Mouse (Mus musculus) layer of hippocampus, adult 9-10 months (tissue): ENCODE data around the gene Itsn1.

Experiments used
- DNase-seq: peaks from one replicate; pipeline ENCODE4 v3.0.0; 2022; ENCODE audit warnings: low spot score

The Itsn1 gene

DNA sequence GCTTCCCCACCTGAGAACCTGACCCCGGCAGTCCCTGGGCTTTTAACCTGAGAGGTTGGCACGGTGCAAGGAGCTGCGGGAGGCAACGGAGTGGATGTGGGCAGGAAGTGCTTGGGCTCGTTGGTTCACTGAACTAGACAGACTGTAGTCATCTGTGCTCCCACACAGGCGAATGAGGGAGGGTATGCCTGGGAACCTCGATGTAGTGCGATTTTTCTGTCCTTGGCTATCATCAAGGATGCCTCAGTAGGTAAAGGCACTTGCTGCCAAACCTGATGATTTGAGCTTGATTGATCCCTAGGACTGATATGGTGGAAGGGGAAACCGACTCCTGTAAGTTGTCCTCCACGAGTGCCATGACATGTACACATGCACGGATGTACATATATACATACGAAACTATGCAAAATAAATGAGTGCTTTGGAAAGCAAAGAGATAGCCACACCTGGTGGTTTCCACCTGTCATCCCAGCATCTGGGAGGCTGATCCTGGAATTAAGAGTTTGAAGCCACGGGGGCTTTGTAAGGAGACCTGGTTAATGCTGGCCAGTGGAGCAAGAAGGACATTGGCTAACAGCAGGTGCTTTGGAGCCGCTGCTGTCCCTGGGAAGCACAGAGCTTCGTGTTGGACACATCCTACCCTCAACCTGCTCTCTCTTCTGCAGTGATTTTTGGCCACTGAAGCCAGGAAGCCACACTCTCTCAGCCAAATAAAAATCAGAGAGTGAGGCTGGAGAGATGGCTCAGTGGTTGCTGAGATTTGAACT, 180.7 kb downstream of the Itsn1 start:
- DNase-seq, result no peak

- peak; percentile 82 for DNase-seq
Observed at GRCm38 (mm10) chr16:91917631-91918096, 188.6 kb downstream of the Itsn1 start.

- no peak for DNase-seq
Observed at GRCm38 (mm10) chr16:91918461-91918860, 189.4 kb downstream of the Itsn1 start.

GRCm38 (mm10) chr16:91919056-91919455, 190.0 kb downstream of the Itsn1 start:
- DNase-seq, result no peak

- no peak for DNase-seq
Observed at GRCm38 (mm10) chr16:91921340-91921739, 192.3 kb downstream of the Itsn1 start.

DNA sequence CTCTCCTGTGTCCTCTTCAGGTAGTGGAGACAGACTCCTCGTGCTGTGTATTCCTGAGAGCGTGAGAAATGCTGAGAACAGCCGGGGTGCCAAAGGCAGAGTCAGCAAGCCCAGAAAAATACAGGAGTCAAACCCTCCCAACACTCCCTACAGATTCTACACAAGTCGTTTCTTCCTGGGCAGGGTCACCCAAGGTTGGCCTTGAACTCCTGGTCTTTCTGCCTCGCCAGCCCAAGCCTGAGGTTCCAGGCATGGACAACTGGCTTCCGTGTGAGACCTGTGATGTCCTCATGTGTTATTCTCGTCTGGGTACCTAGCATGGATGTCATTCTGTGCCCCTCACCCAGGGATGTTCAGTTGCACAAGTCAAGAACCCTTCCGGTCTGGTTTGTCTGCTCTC, 193.9 kb downstream of the Itsn1 start:
- DNase-seq, result no peak

DNA sequence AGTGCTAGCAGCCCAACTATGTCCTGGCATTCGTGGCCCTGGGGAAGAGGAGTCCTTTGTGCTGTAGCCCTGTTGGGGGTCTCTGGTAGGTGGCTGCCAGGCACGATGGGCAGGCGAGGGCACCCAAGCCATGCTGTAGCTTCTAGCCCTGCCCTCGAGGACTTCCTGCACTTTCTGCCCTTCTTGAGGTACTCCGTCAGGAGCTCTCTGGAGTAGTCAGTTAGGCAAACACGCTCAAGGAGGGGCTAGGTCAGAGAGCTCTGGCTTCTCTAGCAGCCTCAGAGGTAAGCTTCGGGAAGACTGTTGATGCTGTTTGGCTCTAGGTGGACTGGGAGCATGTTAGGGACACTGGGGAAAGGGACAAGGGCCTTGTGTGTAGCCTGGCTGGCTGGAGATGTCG, 195.3 kb downstream of the Itsn1 start:
- no peak for DNase-seq

- no peak for DNase-seq
Observed at GRCm38 (mm10) chr16:91927911-91928630, 199.0 kb downstream of the Itsn1 start.

- peak; percentile 83 for DNase-seq
Observed at GRCm38 (mm10) chr16:91931078-91932013, 202.3 kb downstream of the Itsn1 start.

- DNase-seq, result no peak
Observed at GRCm38 (mm10) chr16:91932082-91932690, 203.1 kb downstream of the Itsn1 start.

- DNase-seq, result no peak
Observed at GRCm38 (mm10) chr16:91932843-91933518, 203.9 kb downstream of the Itsn1 start.

DNA sequence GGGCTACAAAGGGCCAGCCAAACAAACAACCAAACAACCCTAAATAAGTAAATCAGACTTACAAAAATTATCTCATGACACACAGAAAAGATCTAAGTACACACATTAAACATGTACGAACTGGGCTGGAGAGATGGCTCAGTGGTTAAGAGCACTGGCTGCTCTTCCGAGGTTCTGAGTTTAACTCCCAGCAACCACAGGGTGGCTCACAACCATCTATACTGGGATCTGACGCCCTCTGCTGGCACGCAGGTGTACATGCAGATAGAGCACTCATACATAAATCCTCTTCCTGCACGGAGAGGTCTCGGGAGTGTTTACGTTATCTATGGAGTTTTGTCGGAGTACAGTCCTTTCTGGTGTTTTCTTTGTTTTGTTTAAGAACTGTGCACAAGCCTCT, 206.0 kb downstream of the Itsn1 start:
- DNase-seq, result no peak

DNA sequence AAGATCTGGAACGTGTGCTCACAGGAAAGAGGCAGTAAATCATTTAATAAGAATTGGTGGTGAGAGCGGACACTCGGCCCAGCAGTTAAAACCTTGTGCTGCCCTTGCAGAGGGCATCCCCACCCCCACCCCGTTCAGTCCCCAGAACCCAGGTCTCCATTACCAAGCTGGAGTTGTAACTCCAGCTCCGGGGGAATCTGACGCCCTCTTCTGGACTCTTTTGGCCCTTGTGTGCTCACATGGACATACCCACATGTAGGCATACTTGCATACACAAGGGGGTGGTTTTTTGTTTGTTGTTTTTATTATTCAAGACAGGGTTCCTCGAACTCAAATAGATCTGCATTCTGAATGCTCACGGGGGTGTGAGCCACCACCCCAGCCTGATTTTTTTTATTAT, 206.6 kb downstream of the Itsn1 start:
- DNase-seq, result no peak

GRCm38 (mm10) chr16:91936340-91937030, 207.4 kb downstream of the Itsn1 start:
- peak; percentile 86 for DNase-seq

DNA sequence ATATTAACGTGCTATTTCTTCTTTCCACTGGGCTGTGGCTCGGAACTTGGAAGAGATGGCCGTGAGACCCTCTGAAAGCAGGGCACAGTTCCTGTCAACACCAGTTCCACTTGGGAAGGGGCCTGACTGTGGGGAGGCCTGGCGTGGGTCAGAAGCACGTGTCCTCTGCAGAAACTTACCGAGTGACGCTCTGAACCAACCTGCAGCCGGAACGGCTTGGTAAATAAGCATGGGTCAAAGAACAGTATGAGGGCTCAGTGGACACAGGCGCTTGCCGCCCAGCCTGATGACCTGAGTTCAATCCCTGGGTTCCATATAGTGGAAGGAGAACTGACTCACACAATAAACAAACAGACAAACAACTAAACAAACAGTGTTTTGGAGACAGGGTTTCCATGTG, 208.2 kb downstream of the Itsn1 start:
- DNase-seq, result no peak

GRCm38 (mm10) chr16:91938141-91938540, 209.1 kb downstream of the Itsn1 start:
- no peak for DNase-seq

DNA sequence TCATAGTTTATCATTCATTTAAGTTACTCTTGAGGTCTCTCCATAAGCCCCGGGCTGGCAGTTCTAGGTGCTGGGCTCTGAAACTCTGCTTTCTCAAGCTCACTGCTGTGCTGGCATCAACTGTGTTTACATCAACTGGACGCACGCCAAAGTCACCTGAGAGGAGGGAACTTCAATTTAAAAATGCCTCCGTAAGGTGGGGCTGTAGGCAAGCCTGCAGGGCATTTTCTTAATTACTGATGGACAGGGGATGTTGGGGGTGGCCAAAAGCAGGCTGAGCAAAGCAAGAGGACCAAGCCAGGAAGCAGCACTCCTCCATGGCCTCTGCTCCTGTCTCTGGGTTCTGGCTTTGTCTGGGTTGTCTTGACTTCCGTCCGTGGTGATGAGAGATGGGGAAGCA, 211.6 kb downstream of the Itsn1 start:
- DNase-seq, result no peak

DNA sequence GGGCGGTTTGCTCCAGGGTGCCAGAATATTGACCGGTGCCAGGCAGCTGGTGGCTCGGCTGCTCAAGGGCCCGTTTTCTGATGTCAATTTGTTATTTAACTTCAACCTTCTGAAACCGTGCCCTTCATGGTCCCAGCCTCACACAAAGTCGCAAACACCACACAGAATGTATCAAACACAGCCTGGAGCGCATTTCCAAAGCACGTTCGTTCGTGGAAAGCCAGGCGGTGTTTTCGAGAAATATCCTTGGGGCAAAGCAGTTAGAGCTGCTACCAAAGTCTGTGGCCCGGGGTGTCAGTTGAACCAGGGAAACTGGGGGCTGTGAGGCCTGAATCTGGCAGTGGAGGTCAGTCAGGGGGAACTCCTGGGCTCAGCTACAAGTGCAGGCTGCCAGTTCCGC, 213.1 kb downstream of the Itsn1 start:
- no peak for DNase-seq

GRCm38 (mm10) chr16:91946261-91946660, 217.2 kb downstream of the Itsn1 start:
- DNase-seq, result no peak

DNA sequence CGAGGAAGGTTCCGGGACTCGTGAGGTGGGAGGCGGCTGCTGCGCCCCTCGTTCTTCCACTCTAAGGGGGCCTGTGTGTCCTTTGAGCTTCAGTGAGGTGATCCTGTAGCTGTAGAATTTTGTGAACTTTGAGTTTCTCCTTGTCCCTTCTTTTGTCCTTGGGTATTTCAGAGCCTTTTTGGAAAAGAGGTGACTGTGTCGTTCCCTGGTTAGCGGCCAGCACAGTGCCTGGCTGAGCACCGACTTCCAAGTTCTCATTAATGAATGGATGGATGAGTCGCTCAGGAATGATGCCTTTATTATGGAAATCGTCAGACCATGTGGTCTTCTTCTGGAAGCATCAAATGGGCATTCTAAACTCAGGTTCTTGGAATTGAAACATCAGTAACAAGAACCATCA, 218.0 kb downstream of the Itsn1 start:
- no peak for DNase-seq

DNA sequence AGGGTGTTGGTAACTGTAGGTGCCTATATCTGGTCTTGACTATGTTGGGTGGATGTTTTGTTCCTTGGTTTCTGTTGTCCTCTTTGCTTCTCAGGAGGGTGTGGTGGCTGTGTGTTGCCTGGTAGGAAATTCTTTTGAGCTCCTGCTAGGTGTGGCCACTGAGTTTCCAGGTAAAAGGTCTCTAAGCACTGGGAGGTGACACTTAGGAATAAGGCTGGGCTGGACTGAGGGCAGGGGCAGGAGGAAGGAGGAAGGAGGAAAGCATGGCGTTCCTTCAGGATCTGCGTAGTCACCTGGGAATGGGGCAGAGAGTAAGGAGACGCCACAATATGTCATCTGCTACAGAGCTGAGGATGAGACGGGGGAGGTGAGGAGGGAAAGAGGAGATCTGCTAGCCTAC, 224.9 kb downstream of the Itsn1 start:
- DNase-seq, result no peak
